Mouse (Mus musculus) C2C12 (cell line): ENCODE results near the gene Clp1. TPM values are rescaled to one million over a fixed set of nuclear protein-coding genes. Genes with fewer than 3 reads are reported as not detected.

ENCODE experiments used
- H3K27me3 ChIP-seq: one replicate; pipeline ENCODE4 v1.6.1; 2011; ENCODE audit not compliant: control insufficient read depth, insufficient read depth, insufficient read length
- H3K36me3 ChIP-seq: one replicate; pipeline ENCODE4 v1.6.1; 2011; ENCODE audit not compliant: control insufficient read depth, insufficient read depth
- H3K4me3 ChIP-seq: one replicate; pipeline ENCODE4 v1.5.1; 2011; ENCODE audit warnings: mild to moderate bottlenecking, control low read depth; ENCODE audit not compliant: poor library complexity, insufficient read depth, severe bottlenecking
- H3K79me2 ChIP-seq: one replicate; pipeline ENCODE4 v1.6.1; 2011; ENCODE audit not compliant: control insufficient read depth, insufficient read depth
- H3K79me3 ChIP-seq: one replicate; pipeline ENCODE4 v1.6.1; 2011; ENCODE audit warnings: low read depth, control low read depth
- H3ac ChIP-seq: one replicate; pipeline ENCODE3; 2011; ENCODE audit warnings: low read depth; ENCODE audit not compliant: control insufficient read depth, insufficient read length
- CEBPB ChIP-seq: IDR thresholded peaks from one replicate; pipeline ENCODE4 v1.6.1; 2011; ENCODE audit warnings: low read depth, mild to moderate bottlenecking, control low read depth, moderate library complexity
- CTCF ChIP-seq: IDR thresholded peaks from one replicate; pipeline ENCODE4 v1.5.1; 2011; ENCODE audit not compliant: control insufficient read depth, insufficient read depth, insufficient read length
- FOSL1 ChIP-seq: IDR thresholded peaks from one replicate; pipeline ENCODE4 v1.8.0; 2011; ENCODE audit warnings: mild to moderate bottlenecking, low read length; ENCODE audit not compliant: poor library complexity, insufficient read depth, severe bottlenecking
- MAX ChIP-seq: IDR thresholded peaks from one replicate; pipeline ENCODE4 v1.6.1; 2011; ENCODE audit warnings: mild to moderate bottlenecking, control low read depth
- MYOD1 ChIP-seq: IDR thresholded peaks from one replicate; pipeline ENCODE4 v1.6.1; 2011; ENCODE audit warnings: low read depth; ENCODE audit not compliant: control insufficient read depth, insufficient read length
- MYOG ChIP-seq: IDR thresholded peaks from one replicate; pipeline ENCODE4 v1.6.1; 2011; ENCODE audit not compliant: control insufficient read depth, insufficient read length; ENCODE audit errors: extremely low read depth
- USF1 ChIP-seq: IDR thresholded peaks from one replicate; pipeline ENCODE4 v1.6.1; 2011; ENCODE audit warnings: low read depth, mild to moderate bottlenecking, control low read depth, moderate library complexity
- polyA plus RNA-seq: library from polyadenylated mRNA; unstranded; fragments of >200 nt; fragmentation: generic; extraction: Trizol; gene quantifications from one replicate; pipeline ENCODE4 v1.2.1, GENCODE M21; 2012; ENCODE audit warnings: missing spikeins

Clp1 gene
- polyA plus RNA-seq, 1 experiment: 13.9 TPM

DNA sequence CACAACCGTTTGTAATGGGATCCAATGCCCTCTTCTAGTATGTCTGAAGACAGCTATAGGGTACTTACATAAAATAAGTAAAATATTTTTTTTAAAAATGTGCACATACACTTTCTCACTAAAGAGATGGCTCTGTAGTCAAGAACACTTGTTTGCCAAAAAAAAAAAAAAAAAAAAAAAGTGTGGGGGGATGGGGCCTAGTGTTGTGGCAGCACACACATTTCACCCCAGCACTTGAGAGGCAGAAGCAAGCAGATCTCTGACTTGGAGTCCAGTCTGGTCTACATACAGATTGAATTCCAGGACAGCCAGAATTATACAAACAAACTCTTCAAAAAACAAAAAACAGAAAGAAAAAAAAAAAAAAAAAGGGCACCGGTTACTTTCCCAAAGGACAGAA is 6.4 kb downstream of the Clp1 start:
- H3K4me3 ChIP-seq: no peak overlapping the region
- H3K27me3 ChIP-seq: no peaks in the 10 kb centered on the region
- no peak for TF ChIP-seq CTCF
- no peak for TF ChIP-seq USF1
- TF ChIP-seq CEBPB: no peak
- TF ChIP-seq MYOG: no peak
- no peak for TF ChIP-seq FOSL1
- TF ChIP-seq MAX: no peak
- no peak overlapping the region for H3ac ChIP-seq
- peaks cover 23% of the 10 kb centered on the region for H3K79me2 ChIP-seq
- peaks cover 42% of the 10 kb centered on the region for H3K36me3 ChIP-seq
- peaks cover 17% of the 10 kb centered on the region for H3K79me3 ChIP-seq

DNA sequence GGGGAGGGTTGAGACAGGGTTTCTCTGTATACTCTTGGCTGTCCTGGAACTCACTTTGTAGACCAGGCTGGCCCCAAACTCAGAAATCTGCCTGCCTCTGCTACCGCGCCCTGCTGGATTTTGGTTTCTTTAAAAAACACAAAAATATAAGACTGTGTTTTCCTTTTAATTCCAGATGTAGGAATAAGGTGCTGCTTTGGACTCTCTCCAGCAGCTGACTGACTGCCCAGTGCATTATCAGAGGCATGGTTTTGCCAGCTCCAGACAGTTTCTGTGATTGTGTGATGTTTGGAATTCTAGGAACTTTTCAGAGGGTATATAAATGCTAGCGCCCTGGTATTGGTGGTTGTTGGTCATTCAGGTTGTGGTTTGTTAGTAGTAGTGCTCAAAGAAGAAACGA is 9.8 kb downstream of the Clp1 start:
- Histone ChIP-seq H3K27me3 (no peaks in the 10 kb centered on the region), H3K4me3 (no peak overlapping the region)
- TF ChIP-seq CTCF (no peak), USF1 (no peak), MYOG (no peak), CEBPB (no peak), FOSL1 (no peak), MYOD1 (no peak), MAX (no peak)

DNA sequence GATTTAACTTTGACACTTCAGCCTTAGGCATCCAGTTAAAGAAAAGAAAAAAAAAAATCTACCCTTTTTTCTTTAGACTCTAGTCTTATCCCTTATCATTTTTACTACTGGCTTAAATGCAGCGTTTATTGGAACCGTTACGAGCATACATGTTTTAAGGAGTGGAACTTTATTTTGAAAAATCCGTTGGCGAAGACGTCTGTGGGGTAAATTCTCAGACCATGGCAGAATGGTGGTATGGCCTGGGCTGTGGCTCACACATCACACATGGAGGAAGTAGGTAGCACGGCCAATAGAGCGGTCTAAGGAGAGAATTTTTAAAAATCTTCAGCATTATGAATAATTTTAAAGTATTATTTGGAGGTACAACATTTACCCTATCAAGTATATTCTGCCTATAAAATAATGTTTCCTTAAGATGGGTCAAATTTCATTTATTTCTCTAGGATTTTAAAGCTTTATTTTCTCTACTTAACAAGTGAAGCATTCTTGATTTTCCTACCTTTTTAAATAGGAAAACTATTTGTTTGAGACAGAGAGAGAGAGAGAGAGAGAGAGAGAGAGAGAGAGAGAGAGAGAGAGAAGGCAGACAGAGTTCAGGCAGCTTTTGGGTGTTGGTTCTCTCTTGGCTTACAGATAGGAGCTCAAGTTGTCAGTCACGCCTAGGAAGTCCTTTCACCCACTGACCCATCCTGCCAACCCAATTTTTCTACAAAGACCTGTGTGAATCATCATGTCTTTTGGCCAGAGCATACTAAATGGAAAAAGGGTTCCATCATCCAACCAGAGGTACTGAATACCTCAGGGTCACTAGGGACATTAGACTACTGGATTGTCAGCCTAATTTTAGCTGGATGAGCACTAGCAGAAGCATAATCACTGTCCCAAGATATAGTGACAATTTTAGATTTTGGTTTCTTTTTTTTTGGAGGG is 10.5 kb downstream of the Clp1 start:
- peaks cover 30% of the 10 kb centered on the region for H3K79me2 ChIP-seq
- H3K36me3 ChIP-seq: peaks cover 8% of the 10 kb centered on the region
- no peaks in the 10 kb centered on the region for H3K27me3 ChIP-seq
- peaks cover 32% of the 10 kb centered on the region for H3K79me3 ChIP-seq
- H3ac ChIP-seq: peak overlapping the region; percentile 86
- TF ChIP-seq MAX (no peak), USF1 (no peak), CTCF (no peak), MYOD1 (no peak), CEBPB (no peak)
- peak overlapping the region; percentile 93 for H3K4me3 ChIP-seq

More for the DNA sequence above, 9.8 kb downstream of the Clp1 start:
- Histone ChIP-seq H3K79me3 (peaks cover 26% of the 10 kb centered on the region), H3K79me2 (peaks cover 24% of the 10 kb centered on the region), H3K36me3 (peaks cover 15% of the 10 kb centered on the region), H3ac (no peak overlapping the region)

DNA sequence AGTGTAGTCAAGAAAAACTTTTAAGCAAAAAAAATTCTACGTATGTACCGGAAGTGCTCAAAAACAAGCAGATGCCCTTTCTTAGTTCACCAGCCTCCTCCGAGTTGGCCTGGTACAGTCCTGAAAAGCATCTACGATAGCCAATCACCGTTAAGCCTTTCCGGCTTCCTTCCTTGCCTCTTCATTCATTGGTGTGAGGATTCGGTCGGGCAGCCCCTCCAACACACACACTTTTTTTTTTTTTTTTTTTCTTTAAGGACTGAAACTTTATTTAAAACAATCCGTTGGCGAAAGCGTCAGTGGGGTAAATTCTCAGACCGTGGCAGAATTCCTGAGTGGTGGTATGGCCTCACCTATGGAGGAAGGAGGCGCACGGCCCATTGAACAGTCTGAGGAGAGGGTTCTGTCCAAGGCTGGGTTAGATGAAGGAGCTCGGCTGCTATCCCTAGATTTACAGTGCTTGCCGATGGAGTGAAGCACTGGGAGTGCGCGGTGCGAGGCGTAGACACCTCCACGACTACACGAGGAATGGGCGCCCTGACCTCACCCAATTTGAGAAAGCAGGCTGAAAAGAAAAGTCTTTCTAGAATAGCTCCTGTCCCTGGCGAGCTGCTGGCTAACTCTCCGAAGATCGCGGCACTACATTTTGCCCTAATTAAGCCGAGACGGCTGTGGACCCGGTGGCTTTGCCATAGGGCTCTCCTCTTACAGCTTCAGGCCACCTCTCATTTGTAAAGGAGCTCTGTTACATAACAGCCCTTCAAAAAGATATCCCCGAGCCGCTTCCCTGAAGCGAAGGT is 11.4 kb downstream of the Clp1 start:
- no peak for TF ChIP-seq MYOD1
- peak; percentile 58 for TF ChIP-seq MAX
- Histone ChIP-seq H3K79me3 (peaks cover 39% of the 10 kb centered on the region), H3ac (peak overlapping the region; percentile 86), H3K27me3 (no peaks in the 10 kb centered on the region), H3K79me2 (peaks cover 39% of the 10 kb centered on the region), H3K36me3 (peaks cover 9% of the 10 kb centered on the region), H3K4me3 (peak overlapping the region; percentile 93)

DNA sequence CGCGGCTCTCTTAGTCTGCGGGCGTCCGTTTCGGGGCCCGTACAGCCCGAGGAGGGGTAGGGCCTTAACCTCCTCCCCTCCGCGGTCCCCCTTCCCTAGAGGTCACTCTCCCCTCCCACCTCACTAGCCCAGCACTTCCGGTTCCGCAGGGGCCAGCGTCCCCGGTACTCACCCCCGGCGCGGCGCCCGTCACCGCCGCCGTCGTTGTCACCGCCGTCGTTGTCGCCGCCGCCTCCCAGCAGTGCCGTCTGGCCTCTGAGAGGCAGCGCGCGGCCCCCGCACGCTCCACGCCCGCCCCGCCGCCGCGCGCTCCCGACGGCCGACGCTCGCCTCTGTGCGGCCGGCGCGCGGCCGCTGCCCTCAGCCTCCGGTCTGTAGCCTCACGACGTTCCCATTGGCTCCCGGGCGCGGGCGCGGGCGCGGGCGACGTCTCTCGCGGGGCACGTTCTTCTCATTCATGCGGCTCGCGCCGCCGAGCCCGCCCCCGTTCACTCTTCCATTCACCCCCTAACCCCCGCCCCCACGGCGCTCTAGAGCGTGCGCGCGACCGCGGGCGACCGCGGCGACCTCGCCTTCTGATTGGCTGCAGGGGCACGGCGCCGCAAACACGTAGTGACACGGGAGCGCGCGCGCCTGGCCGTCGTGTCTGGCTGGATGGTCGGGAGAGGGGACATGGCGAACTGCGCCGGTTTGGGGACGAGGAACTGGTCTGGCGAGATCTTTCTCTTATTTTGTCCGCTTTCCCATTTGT is 12.2 kb downstream of the Clp1 start, which contains the start of gene Zdhhc5:
Gene Zdhhc5, minus strand, starts transcription at position 370 of the 751 bp plus-strand sequence.
- H3K4me3 ChIP-seq: peak within 1 kb of the TSS; percentile 93
- no peak for TF ChIP-seq FOSL1
- no peak for TF ChIP-seq MYOD1
- TF ChIP-seq MAX: peak; percentile 34
- H3K79me2 ChIP-seq: peaks cover 47% of the 10 kb centered on the region
- peak within 1 kb of the TSS; percentile 88 for H3ac ChIP-seq
- H3K79me3 ChIP-seq: peaks cover 45% of the 10 kb centered on the region
- no peaks in the 10 kb centered on the region for H3K27me3 ChIP-seq
- peaks cover 16% of the 10 kb centered on the region for H3K36me3 ChIP-seq

DNA sequence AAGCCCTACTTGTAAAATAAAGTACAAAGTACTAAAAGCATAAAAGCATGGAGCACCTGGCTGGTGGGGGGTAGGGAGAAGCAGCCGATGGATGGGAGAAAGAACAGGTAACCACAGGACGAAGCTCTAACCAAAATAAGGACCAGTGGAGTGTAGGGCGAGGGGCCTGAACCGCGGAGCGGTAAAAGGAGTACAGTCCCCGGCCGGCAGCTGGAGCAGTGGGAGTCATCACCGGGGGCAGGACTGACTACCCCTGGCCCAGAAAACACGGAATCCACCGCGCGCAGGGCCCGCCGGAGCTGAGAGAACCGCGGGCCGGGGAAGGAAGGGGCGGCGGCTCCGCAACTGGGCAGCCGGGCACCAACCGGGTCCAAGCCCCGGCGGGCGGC is 12.7 kb downstream of the Clp1 start:
- Histone ChIP-seq H3ac (peak overlapping the region; percentile 88), H3K79me3 (peaks cover 49% of the 10 kb centered on the region), H3K4me3 (peak overlapping the region; percentile 93), H3K79me2 (peaks cover 53% of the 10 kb centered on the region), H3K27me3 (no peaks in the 10 kb centered on the region), H3K36me3 (peaks cover 22% of the 10 kb centered on the region)
- TF ChIP-seq FOSL1: no peak
- no peak for TF ChIP-seq CEBPB
- no peak for TF ChIP-seq MYOG
- no peak for TF ChIP-seq CTCF
- TF ChIP-seq USF1: no peak
- no peak for TF ChIP-seq MAX
- no peak for TF ChIP-seq MYOD1
